Mouse (Mus musculus) MEL (cell line): ENCODE results near the gene Unc13b. TPM values are rescaled to one million over a fixed set of nuclear protein-coding genes. Genes with fewer than 3 reads are reported as not detected.
"Not testable (repeated sequence)": the region's sequence is repeated elsewhere in the genome, so short reads cannot be mapped to it uniquely, and the experiment has no call there.

Experiments
- DNase-seq: peaks from one replicate; pipeline ENCODE4 v3.0.0; 2011; ENCODE audit warnings: low read depth, low spot score
- H3K27ac ChIP-seq: 2 replicates; pipeline ENCODE4 v1.5.1; 2012; ENCODE audit warnings: low read depth, mild to moderate bottlenecking, control low read depth, low read length, moderate library complexity; ENCODE audit not compliant: control insufficient read depth
- H3K27me3 ChIP-seq, 2 experiments: fragments of 150-350 bp in 1 of 2; sonication (generic) in 1 of 2; 2 replicates each; pipeline ENCODE4 v1.6.1; 2012; ENCODE audit warnings: low read length in 2 of 2, mild to moderate bottlenecking in 2 of 2, improper control_type of control experiment in 1 of 2, moderate library complexity in 1 of 2; ENCODE audit not compliant: insufficient read depth in 2 of 2, control insufficient read depth in 1 of 2
- H3K36me3 ChIP-seq, 2 experiments: 2 replicates each; pipeline ENCODE4 v1.6.1; 2012 to 2014; ENCODE audit warnings: low read length in 2 of 2, improper control_type of control experiment in 1 of 2, inconsistent platforms in 1 of 2, mild to moderate bottlenecking in 1 of 2; ENCODE audit not compliant: insufficient read depth in 2 of 2, control insufficient read depth in 1 of 2
- H3K4me1 ChIP-seq, 2 experiments: fragments of 150-350 bp in 1 of 2; sonication (generic) in 1 of 2; 2 replicates each; pipeline ENCODE4 v1.6.1; 2012; ENCODE audit warnings: low read length in 2 of 2, improper control_type of control experiment in 1 of 2, mild to moderate bottlenecking in 1 of 2; ENCODE audit not compliant: insufficient read depth in 2 of 2, control insufficient read depth in 1 of 2
- H3K4me3 ChIP-seq, 2 experiments: fragments of 150-350 bp in 1 of 2; sonication (generic) in 1 of 2; 2 replicates each; pipeline ENCODE4 v1.5.1; 2012; ENCODE audit warnings: low read depth in 2 of 2, low read length in 2 of 2, mild to moderate bottlenecking in 2 of 2, moderate library complexity in 2 of 2, control low read depth in 1 of 2, improper control_type of control experiment in 1 of 2; ENCODE audit not compliant: control insufficient read depth in 1 of 2, insufficient read depth in 1 of 2
- H3K79me2 ChIP-seq: 2 replicates; pipeline ENCODE4 v1.6.1; 2012; ENCODE audit warnings: mild to moderate bottlenecking, low read length, moderate library complexity; ENCODE audit not compliant: control insufficient read depth, poor library complexity, insufficient read depth
- H3K9ac ChIP-seq: 2 replicates; pipeline ENCODE4 v1.6.1; 2012; ENCODE audit warnings: low read depth, mild to moderate bottlenecking, control low read depth, low read length, moderate library complexity; ENCODE audit not compliant: control insufficient read depth, poor library complexity, severe bottlenecking
- H3K9me3 ChIP-seq: fragments of 150-350 bp; sonication (generic); replicated peaks from 2 replicates; pipeline ENCODE4 v1.6.1; 2012; ENCODE audit warnings: mild to moderate bottlenecking, low read length, improper control_type of control experiment, moderate library complexity; ENCODE audit not compliant: insufficient read depth
- BHLHE40 ChIP-seq: IDR thresholded peaks from 2 replicates; pipeline ENCODE4 v1.6.1; 2012; ENCODE audit warnings: low read depth, mild to moderate bottlenecking, inconsistent platforms, low read length, improper control_type of control experiment, borderline replicate concordance
- CHD2 ChIP-seq: IDR thresholded peaks from 2 replicates; pipeline ENCODE4 v1.6.1; 2011; ENCODE audit warnings: low read length, improper control_type of control experiment
- CTCF ChIP-seq, 3 experiments: IDR thresholded peaks in 2 of 3; conservative IDR thresholded peaks in 1 of 3; 2 replicates each; pipeline ENCODE4 v1.5.1; 2011 to 2012; ENCODE audit warnings: low read length in 3 of 3, low read depth in 2 of 3, mild to moderate bottlenecking in 2 of 3, improper control_type of control experiment in 1 of 3, inconsistent platforms in 1 of 3, mixed read lengths in 1 of 3, moderate library complexity in 1 of 3; ENCODE audit not compliant: control insufficient read depth in 1 of 3, insufficient read depth in 1 of 3, poor library complexity in 1 of 3, severe bottlenecking in 1 of 3
- E2F4 ChIP-seq: IDR thresholded peaks from 2 replicates; pipeline ENCODE4 v1.6.1; 2011; ENCODE audit warnings: low read depth, low read length, improper control_type of control experiment, borderline replicate concordance
- ELF1 ChIP-seq: IDR thresholded peaks from 2 replicates; pipeline ENCODE4 v1.6.1; 2014; ENCODE audit warnings: low read depth, mild to moderate bottlenecking, inconsistent platforms, low read length, improper control_type of control experiment, moderate library complexity
- EP300 ChIP-seq, 2 experiments: IDR thresholded peaks; 2 replicates each; pipeline ENCODE4 v1.6.1; 2011; ENCODE audit warnings: improper control_type of control experiment in 2 of 2, low read length in 2 of 2, low read depth in 1 of 2, mild to moderate bottlenecking in 1 of 2
- ETS1 ChIP-seq: IDR thresholded peaks from 2 replicates; pipeline ENCODE4 v1.6.1; 2012; ENCODE audit warnings: low read depth, mild to moderate bottlenecking, inconsistent platforms, low read length, improper control_type of control experiment, moderate library complexity
- GATA1 ChIP-seq: IDR thresholded peaks from 2 replicates; pipeline ENCODE4 v1.6.1; 2011; ENCODE audit warnings: low read depth, low read length, improper control_type of control experiment
- HCFC1 ChIP-seq: IDR thresholded peaks from 2 replicates; pipeline ENCODE4 v1.6.1; 2012; ENCODE audit warnings: low read depth, mild to moderate bottlenecking, inconsistent platforms, low read length, improper control_type of control experiment, moderate library complexity
- MAFK ChIP-seq: IDR thresholded peaks from 2 replicates; pipeline ENCODE4 v1.6.1; 2011; ENCODE audit warnings: low read depth, mild to moderate bottlenecking, low read length, improper control_type of control experiment, borderline replicate concordance
- MXI1 ChIP-seq: IDR thresholded peaks from 2 replicates; pipeline ENCODE4 v1.6.1; 2011; ENCODE audit warnings: mild to moderate bottlenecking, low read depth, low read length, improper control_type of control experiment
- MYB ChIP-seq: IDR thresholded peaks from 2 replicates; pipeline ENCODE4 v1.6.1; 2011; ENCODE audit warnings: mild to moderate bottlenecking, low read depth, low read length, improper control_type of control experiment
- MYC ChIP-seq: IDR thresholded peaks from 2 replicates; pipeline ENCODE4 v1.6.1; 2011; ENCODE audit warnings: low read depth, mild to moderate bottlenecking, low read length, improper control_type of control experiment, moderate library complexity
- NRF1 ChIP-seq: IDR thresholded peaks from 2 replicates; pipeline ENCODE4 v1.6.1; 2014; ENCODE audit warnings: low read depth, mild to moderate bottlenecking, inconsistent platforms, low read length, improper control_type of control experiment, moderate library complexity; ENCODE audit not compliant: poor library complexity, insufficient read depth, severe bottlenecking
- POLR2AphosphoS5 ChIP-seq: IDR thresholded peaks from 2 replicates; pipeline ENCODE4 v1.6.1; 2012; ENCODE audit warnings: low read depth, borderline replicate concordance, mild to moderate bottlenecking, inconsistent platforms, low read length, moderate library complexity, mixed read lengths
- RAD21 ChIP-seq: IDR thresholded peaks from 2 replicates; pipeline ENCODE4 v1.6.1; 2011; ENCODE audit warnings: mild to moderate bottlenecking, low read depth, low read length, improper control_type of control experiment
- SIN3A ChIP-seq: IDR thresholded peaks from 2 replicates; pipeline ENCODE4 v1.6.1; 2012; ENCODE audit warnings: low read length, improper control_type of control experiment, inconsistent platforms
- TAL1 ChIP-seq: IDR thresholded peaks from 2 replicates; pipeline ENCODE4 v1.6.1; 2012; ENCODE audit warnings: mild to moderate bottlenecking, inconsistent platforms, low read length, moderate library complexity, mixed read lengths
- TBP ChIP-seq: IDR thresholded peaks from 2 replicates; pipeline ENCODE4 v1.8.0; 2011; ENCODE audit warnings: low read depth, low read length, improper control_type of control experiment
- UBTF ChIP-seq: IDR thresholded peaks from 2 replicates; pipeline ENCODE4 v1.6.1; 2012; ENCODE audit warnings: low read depth, mild to moderate bottlenecking, inconsistent platforms, low read length, improper control_type of control experiment, moderate library complexity, borderline replicate concordance; ENCODE audit not compliant: insufficient read depth
- ZC3H11A ChIP-seq: IDR thresholded peaks from 2 replicates; pipeline ENCODE4 v1.6.1; 2012; ENCODE audit warnings: low read depth, mild to moderate bottlenecking, inconsistent platforms, low read length, improper control_type of control experiment
- polyA plus RNA-seq, 2 experiments: library from polyadenylated mRNA; stranded (reverse) in 1 of 2; unstranded in 1 of 2; fragments of >175 nt in 1 of 2; fragments of >200 nt in 1 of 2; gene quantifications; 2 replicates each; pipeline versions ENCODE4 v1.2.1 to v1.2.4; 2012; ENCODE audit warnings: low replicate concordance in 2 of 2, low read depth in 1 of 2; ENCODE audit not compliant: insufficient read length in 2 of 2, insufficient read depth in 1 of 2, missing spikeins in 1 of 2
- total RNA-seq: library from RNA; depleted of rRNA; stranded (reverse); fragments of 300-350 nt; gene quantifications from 2 replicates; pipeline ENCODE4 v1.2.3, GENCODE M21; 2012

Unc13b gene
- total and polyA plus RNA-seq, 3 experiments, result 5.4 to 9.6 TPM; not detected in 1

DNA sequence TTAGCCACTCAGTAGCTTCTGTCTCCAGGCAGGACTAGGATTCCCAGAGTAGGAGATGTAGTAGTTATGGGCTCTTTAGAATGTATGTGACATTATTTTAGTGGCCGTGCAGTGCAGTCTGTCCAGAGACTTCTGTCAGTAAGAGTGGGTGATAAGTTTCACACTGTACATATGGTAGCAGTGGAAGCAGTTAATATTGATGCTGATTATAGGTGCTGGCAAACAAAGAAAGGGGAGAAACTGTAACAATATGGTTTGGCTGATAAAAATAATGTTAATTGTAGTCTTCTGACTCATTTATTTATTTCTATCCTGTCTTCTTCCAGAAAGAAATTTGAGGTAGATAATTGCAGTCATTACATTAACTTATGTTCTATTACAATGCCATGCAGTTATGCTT lies 83.9 kb downstream of the Unc13b start (continued):
- TF ChIP-seq ETS1, result peak; percentile 78
- 0 out of 2 replicates have a peak, but pooled peaks have one; percentile 18 for TF ChIP-seq ELF1
- TF ChIP-seq POLR2AphosphoS5, result no peak
- no peak for TF ChIP-seq RAD21
- no peak for TF ChIP-seq MYC
- TF ChIP-seq E2F4, result no peak
- no peak for TF ChIP-seq ZC3H11A

DNA sequence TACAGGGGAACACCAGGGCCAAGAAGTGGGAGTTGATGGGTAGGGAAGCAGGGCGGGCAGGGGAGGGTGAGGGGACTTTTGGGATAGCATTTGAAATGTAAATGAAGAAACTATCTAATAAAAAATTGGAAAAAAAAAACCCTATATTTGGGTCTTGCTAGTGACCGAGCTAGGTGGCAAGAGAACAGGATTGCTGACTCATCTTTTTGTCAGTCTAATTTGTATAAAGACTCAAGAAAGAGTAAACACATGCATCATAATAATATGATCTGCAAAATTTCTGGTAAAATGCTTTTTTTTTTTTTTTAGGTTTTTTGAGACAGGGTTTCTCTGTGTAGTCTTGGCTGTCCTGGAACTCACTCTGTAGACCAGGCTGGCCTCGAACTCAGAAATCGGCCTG lies 93.7 kb downstream of the Unc13b start:
- peak; percentile 34; the same call in 1 of the 2 replicates for TF ChIP-seq MAFK
- not testable (repeated sequence) for H3K27me3 ChIP-seq, H3K4me1 ChIP-seq, H3K27ac ChIP-seq, H3K79me2 ChIP-seq, H3K9me3 ChIP-seq, H3K4me3 ChIP-seq, H3K9ac ChIP-seq, DNase-seq
- H3K36me3 ChIP-seq, result peaks cover 0 to 13% of the 10 kb centered on the region in 2 experiments; a peak in 2 of 4 replicates

DNA sequence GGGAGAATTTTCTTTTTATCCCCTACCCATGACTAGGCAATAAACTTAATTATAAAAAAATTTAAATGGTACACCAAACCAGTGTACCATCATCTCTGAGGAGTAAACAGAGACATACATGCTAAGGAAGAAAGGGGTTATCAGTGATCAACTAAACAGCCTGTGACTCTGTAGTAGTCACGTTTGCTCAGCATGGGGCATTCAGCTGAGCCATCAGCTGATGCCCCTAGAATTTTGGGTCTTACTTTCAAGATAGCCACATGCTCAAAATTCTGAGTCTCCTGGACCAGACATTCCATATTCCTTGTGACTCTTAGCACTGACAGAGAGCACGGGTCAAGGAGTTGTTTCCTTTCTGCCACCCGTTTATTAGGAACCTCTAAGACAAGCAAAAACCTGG lies 101.3 kb downstream of the Unc13b start:
- Histone ChIP-seq H3K4me3 (no peak overlapping the region), H3K9me3 (no peaks in the 10 kb centered on the region), H3K9ac (no peak overlapping the region), H3K79me2 (no peaks in the 10 kb centered on the region), H3K36me3 (peaks cover 0 to 61% of the 10 kb centered on the region in 2 experiments; a peak in 2 of 4 replicates), H3K27me3 (no peaks in the 10 kb centered on the region), H3K27ac (no peak overlapping the region), H3K4me1 (peaks cover 37 to 43% of the 10 kb centered on the region in 2 experiments)
- no peak for DNase-seq
- no peak for TF ChIP-seq ELF1
- TF ChIP-seq BHLHE40, result peak; percentile 73; the same call in 1 of the 2 replicates
- TF ChIP-seq MYB, result no peak
- TF ChIP-seq ETS1, result peak; percentile 77
- no peak for TF ChIP-seq UBTF
- TF ChIP-seq SIN3A, result no peak
- TF ChIP-seq POLR2AphosphoS5, result no peak

DNA sequence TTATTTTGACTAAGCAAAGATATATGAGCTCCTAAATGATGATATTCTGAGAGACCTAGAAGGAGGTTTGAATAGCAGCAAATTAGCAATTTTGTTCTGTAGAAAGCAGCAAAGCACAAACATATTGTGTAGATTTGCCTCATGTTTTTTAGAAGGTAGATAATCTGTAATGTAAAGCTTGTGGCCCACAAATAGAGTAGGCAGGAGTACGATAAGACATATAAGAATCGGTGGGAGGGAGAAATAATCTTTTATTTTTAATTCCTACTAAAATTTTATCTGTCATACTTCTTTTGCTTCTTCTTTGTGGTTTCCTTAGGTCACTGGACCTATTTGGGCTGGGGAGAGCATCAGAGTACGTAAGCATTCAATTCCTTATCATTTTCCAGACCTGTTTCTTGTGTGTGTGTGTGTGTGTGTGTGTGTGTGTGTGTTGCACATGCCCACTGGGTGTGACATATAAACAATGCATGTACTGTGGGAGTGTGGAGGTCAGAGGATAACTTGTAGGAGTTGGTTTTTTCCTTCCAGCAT lies 102.4 kb downstream of the Unc13b start:
- peak; percentile 44 for DNase-seq
- Histone ChIP-seq H3K4me1 (peaks cover 38 to 47% of the 10 kb centered on the region in 2 experiments), H3K36me3 (peaks cover 0 to 60% of the 10 kb centered on the region in 2 experiments; a peak in 2 of 4 replicates), H3K27me3 (no peaks in the 10 kb centered on the region), H3K9ac (no peak overlapping the region), H3K9me3 (no peaks in the 10 kb centered on the region), H3K27ac (peak overlapping the region; percentile 66), H3K79me2 (no peaks in the 10 kb centered on the region), H3K4me3 (no peak overlapping the region)
- TF ChIP-seq CHD2 (no peak), ELF1 (no peak), HCFC1 (no peak), NRF1 (peak; percentile 27; the same call in 1 of the 2 replicates), MAFK (0 out of 2 replicates have a peak, but pooled peaks have one; percentile 31), POLR2AphosphoS5 (no peak), SIN3A (no peak), TBP (no peak), GATA1 (peak; percentile 47), TAL1 (no peak), UBTF (0 out of 2 replicates have a peak, but pooled peaks have one; percentile 28), CTCF (IDR thresholded peaks at IDR 0.05 in 2 of 3, conservative IDR thresholded peaks at IDR 0.05 in 1 of 3; ENCODE audit: control insufficient read depth in 1 of 3, insufficient read depth in 1 of 3, low read depth in 2 of 3, low read length in 3 of 3, poor library complexity in 1 of 3, severe bottlenecking in 1 of 3) (no peak), EP300 (IDR thresholded peaks at IDR 0.05; ENCODE audit: low read depth in 1 of 2, low read length in 2 of 2) (peak; percentile 62 to 74; a peak in 3 of 4 replicates), MXI1 (peak; percentile 31; the same call in 1 of the 2 replicates), RAD21 (no peak), MYC (peak; percentile 18; the same call in 1 of the 2 replicates)
